Mouse (Mus musculus) adrenal gland, postnatal 4 days (tissue): ENCODE data around the gene Cldn6. TPM values are rescaled to one million over a fixed set of nuclear protein-coding genes. Genes with fewer than 3 reads are reported as not detected.

Experiments used
- DNase-seq, 2 experiments: peaks; one replicate each; pipeline ENCODE4 v3.0.0; 2021 to 2022; ENCODE audit warnings: low spot score in 2 of 2, mixed read lengths in 2 of 2
- total RNA-seq, 2 experiments: library from RNA; stranded (reverse); gene quantifications; 2 replicates each; pipeline ENCODE4 v1.2.3; 2021

Cldn6 gene
- total RNA-seq, 2 experiments from 2014 or later: 12.1 TPM; not detected in 1

DNA sequence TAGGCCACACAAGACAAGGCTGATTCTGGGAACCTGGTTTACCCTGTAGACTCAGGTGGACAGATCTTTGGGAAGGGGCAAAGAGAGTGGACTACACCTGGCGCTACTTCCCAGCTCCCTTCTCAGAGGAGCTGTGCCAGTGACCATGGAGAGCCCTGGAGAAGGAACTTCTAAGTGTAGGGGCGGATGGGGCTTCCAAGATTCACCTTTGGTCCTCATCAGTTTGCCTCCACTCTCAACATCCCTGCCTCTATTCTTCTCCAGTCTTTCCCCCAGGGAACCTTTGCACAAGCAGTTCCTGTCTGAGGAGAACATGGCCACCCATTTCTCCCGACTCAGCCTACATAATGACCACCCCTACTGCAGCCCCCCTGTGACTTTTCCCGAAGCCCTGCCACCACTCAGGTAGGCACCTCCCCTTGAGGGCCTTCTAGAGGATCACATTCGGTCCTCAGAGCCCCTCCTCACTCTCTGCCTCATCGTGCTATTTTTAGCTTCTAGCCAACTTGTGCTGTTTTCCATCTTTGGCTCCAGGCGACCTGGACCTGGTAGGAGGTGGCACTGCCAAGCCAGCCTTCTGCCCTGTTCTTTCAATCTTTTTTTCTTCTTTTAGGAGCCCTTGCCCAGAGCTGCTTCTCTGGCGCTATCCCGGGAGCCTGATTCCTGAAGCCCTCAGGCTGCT lies 4.6 kb upstream of the Cldn6 start:
- no peak for DNase-seq

GRCm38 (mm10) chr17:23675127-23675526 lies 3.9 kb upstream of the Cldn6 start:
- DNase-seq: peak in 1 of 2 experiments; percentile 37

- peak in 1 of 2 experiments; percentile 54 for DNase-seq
Measured at GRCm38 (mm10) chr17:23675564-23676281, 3.3 kb upstream of the Cldn6 start.

DNA sequence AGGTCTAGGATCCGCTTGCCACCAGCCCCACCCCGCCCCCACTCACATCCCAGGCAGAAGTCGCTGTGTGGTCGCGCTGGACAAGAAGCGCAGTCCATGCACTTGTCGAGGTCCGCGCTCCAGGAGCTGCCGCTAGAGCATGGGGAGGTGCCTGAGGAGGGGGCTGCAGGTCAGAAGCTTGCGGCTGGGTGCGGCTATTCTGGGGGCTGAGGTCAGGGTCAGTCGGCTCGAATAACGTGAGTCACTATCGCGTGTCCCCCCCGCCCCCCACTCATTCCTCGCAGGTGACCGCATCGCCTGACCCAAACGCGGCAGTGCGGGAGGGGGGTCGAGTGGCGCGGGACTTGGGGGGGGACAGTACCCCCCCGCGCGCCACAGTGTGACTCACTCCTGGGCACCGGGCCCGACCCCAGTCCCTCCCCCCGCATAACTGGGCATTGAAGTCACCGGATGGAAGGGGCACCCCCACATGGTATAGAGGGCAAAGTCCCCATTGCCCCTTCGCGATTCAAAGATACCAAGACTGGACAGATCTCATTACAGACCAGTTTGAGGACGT lies 2.5 kb upstream of the Cldn6 start:
- peak; percentile 37 to 57 for DNase-seq

DNA sequence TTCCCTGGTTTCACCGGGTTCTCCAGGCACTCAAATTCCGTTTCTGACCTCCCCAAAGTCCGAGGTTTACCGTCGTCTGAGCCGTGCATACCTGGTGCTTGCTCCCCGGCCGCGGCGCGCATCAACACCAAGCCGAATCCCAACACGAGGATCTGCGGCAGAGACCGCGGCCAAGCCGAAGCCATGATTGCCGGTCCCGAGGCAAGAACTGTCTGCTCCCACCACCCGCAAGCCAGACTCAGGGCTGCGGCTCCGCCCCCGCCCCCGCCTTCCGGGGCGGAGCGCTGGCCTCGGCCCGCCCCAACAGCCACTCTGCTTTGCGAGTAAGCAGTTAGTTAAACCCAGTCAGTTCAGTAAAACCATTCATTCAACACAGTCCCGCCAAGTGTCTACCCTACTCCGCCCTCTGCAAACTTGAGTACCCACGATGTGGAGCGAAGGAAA lies 1.8 kb upstream of the Cldn6 start, which contains the start of gene Tnfrsf12a:
Gene Tnfrsf12a (minus strand): TSS at position 233 of the 444 bp plus-strand sequence.
- DNase-seq: peak; percentile 62 to 75

DNA sequence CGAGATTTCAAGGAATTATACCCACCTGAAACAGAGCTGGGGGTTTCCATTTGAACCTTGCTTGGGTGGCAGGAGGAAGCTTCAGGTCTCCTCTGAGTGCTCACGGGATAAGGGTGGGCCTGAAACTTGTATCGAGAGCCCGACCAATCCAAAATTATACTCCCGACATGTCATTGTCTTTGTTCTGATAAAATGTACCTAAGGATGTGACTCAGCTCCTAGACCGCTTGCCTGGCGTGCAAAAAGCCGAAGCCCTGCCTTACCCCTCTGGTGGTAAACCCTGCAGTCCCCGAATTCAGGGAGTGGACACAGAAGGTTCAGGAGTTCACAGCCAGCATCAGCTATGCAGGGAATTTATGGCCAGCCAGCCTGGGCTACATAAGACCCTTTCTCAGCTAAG lies 1.3 kb downstream of the Cldn6 start:
- DNase-seq: no peak

- DNase-seq: no peak
Measured at GRCm38 (mm10) chr17:23681086-23681485, 2.0 kb downstream of the Cldn6 start.

- DNase-seq: no peak
Measured at GRCm38 (mm10) chr17:23682092-23682491, 3.0 kb downstream of the Cldn6 start.

DNA sequence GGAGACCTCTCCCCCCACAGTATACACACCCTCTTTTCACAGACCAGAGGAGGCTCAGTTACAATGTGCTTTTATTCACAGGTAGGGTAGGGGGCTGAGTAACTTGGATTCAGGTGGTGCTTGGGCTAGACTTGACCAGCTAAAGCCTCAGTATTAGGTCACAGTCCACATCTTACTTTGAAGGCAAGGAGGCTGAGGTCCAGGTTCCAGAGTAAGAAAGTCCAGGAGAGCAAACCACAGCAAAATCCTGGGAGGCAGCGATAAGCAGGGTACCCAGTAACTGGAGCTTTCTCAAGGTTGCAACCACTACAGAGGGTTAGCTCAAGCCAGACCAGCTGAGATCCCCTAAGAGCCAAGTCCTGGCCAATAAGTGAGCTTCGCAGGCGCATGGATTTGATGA lies 3.5 kb downstream of the Cldn6 start:
- DNase-seq: no peak

DNA sequence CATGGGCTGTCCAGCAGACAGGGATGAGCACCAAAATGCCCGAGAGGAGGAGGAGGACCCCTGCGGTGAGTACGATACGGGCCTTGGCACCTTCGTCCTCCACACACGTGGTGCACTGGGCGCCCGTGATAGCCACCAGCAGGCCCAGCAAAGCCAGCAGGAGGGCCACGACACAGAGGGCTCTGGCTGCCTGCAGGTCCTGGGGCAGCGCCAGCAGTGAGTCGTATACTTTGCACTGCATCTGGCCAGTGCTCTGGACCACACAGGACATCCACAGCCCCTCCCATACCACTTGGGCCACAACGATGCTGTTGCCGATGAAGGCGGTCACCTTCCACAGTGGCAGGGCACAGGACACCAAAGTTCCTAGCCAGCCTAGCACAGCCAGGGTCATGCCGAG lies 4.2 kb downstream of the Cldn6 start:
- no peak for DNase-seq

DNA sequence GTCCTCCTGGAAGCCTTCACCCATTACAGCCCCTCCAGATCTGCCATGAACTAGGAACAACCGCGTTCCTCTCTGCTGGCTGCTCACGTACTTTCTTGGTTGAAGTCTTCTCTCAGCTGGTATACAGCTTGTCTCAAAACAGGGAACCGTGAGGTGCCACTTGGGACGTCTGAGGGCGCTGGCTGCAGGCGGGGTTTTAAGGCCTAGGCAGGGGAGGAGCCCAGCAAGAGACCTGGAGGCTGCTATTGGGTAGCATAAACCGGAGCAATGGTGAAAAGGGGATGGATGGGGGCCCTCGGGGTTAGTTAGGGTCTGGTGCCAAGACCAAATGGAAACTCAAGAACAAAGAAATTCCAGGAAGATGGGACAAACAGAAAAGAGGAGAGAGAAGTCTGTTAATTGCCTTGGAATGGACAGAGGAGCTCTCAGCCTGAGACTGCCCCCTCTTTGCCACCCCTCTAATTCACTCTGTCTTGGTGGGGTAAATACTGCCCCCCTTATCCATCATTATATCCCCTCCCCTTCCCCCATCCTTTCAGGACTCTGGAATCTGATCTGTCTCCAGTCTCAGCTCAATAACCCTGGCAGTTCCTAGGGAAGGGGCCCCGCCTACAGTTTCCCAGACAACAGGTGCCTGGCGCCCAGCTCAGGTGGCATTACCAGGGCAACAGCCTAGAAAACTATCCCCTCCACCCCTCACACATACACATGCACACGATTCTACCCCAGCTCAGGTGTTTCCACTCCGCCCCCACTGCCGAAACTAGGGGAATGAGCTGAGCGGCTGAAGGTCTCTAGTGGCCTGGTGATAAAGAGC lies 5.0 kb downstream of the Cldn6 start, which contains the start of gene Cldn9:
Gene Cldn9 (minus strand): TSS at position 171 of the 817 bp plus-strand sequence.
- DNase-seq: no peak

- no peak for DNase-seq
Measured at GRCm38 (mm10) chr17:23694491-23694890, 15.4 kb downstream of the Cldn6 start.

- DNase-seq: no peak
Measured at GRCm38 (mm10) chr17:23695801-23696200, 16.8 kb downstream of the Cldn6 start.

DNA sequence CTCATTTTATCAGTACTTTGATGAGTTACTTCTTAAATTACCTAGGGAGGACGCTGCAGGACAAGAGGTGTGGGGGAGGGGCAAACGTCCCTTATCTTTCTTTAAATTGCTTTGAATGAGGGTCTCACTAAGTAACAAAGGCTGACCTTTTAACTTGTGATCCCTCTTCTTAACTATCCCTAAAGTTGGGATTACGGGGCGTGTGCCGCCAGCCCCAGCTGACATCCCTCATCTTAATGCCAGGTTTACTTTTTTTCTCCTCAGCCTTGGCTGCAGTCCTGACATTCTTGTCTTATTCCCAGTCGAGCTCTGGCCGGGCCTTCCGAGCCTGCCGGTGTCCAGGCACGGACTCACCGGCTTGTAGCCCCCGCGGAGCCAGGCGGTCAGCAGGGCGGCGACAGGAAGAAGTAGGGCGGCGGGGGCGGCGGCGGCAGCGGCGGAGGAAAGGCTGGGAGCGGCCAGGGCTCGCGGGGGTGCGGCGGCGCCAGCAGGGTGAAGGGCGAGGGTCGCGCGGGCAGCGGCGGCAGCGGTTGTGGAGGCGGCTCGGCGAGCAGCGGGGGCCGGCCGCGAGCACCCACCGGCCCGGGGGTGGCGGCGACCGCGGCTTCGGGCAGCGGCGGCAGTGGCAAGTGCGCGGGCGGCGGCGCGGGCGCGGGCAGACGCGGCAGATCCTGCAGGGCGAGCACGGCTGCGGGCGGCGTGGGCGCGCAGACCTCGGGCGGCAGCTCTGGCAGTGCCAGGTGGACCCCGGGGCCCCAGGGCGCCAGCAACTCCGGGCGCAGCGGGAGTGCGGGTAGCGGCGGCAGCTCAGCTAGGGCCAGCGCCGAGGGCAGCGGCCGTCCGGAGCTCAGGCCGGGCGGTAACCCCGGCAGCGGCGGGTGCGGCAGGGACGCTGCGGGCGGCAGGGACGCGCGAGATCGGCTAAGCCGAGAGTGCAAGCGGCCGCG lies 20.4 kb downstream of the Cldn6 start:
- no peak for DNase-seq

DNA sequence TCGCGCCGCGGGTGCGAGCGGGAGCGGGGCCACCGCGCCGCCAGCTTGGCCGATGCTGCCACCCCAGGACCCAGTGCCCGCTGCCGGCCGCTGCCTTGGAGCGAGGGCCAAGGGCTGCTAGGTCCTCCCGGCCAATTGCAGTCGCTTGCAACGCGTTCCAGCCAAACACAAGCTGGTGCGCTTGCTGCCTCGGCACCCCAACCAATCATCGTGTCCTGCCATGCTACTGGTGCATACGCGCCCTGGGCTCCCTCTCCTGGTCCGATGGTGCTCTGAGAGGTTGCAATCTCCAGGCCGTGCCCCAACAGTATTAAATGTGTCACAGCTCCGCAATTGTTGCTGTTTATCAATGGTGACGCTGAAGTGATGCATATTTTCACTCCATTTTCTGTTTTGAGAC lies 21.0 kb downstream of the Cldn6 start:
- DNase-seq: peak; percentile 70 to 73

DNA sequence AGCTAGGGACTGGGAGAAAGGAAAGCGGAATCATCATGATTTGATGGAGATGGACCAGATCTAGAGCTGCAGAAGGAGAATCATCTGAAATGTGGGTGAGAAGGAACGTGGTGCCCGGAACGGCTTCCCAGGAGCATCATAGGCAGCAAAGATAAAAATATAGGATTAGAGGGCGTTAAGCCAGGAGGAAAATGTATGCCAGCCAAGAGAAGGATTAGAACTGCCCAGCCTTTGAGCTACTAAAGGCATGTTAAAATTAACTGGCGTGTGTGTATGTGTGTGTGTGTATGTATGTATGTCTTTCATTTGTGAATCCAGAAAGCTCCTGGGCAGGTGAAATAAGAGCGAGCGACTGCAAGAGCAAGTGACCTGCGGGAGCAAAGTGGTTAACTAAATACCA lies 24.3 kb downstream of the Cldn6 start:
- DNase-seq: no peak

DNA sequence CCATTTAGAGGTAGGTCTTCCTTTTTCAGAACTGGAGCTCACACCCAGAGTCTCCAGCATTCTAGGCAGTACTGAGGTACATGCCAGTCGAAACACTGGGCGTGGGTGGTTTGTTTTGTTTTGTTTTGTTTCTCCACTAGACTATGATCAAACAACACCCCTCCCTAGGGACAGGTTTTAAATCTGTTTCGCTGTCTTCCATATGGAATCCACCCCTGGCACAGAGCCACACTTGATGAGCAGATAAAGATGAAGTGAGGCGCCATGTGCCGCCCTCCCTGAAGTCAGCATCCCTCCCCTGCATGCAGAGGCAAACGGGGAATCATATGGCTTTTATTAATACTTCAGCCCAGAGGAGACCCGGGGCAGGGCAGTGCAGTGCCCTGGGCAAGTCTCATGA lies 25.7 kb downstream of the Cldn6 start:
- DNase-seq: no peak

GRCm38 (mm10) chr17:23705525-23706104 lies 26.6 kb downstream of the Cldn6 start:
- DNase-seq: no peak

GRCm38 (mm10) chr17:23706212-23706611 lies 27.2 kb downstream of the Cldn6 start:
- peak; percentile 53 to 58 for DNase-seq

- no peak for DNase-seq
Measured at GRCm38 (mm10) chr17:23717003-23717402, 38.0 kb downstream of the Cldn6 start.
